Mouse (Mus musculus): ENCODE data around the gene Cabcoco1. TPM values are rescaled to one million over a fixed set of nuclear protein-coding genes. Genes with fewer than 3 reads are reported as not detected.
A peak's percentile ranks its signal among the peaks of the same experiment; 100 is the strongest.

Gene Cabcoco1
- polyA plus RNA-seq, 1 experiment, result 12.3 TPM

DNA sequence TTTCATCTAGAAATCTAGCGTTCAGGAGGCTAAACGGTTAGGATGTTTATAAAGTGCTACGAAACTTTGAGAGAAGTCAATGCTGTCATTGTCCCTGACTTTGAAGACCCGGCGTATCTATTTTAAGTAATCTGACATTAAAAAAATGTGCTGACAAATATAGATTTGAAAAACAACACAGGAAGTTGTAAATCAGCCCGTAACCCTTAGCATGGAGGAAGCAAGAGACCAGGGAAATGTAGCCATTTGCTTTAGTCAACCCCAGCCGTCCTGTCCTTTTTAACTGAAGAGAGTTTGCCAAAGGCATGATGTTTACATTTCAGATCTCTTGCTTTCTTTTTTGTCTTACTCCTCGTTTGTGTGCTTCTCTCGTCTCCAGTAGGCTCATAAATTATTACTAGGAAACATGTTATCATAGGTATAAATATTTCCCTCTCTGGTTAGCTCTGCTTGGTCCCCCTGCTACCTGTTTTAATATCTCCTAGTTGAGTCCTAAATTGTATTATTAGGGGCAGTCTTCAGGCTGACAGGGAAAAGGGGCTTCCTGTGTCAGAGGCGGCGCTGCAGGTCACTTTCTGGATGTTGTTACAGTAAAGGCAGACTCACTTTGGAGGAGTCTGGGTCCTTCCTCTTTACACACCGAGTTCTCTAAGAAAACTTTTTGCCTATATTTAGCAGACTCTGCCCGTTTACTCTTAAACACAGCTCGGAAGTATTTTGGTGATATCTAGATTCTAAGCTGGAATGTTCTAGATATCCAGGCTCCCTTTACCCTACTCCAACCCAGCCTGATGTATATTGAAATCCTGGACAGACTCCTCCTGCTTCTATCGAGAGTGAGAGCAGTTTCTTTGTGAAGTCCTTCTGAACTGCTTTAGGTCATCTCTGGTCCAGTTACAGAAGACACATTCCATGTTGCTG is 95.6 kb downstream of the Cabcoco1 start:
- TF ChIP-seq CTCF (conservative IDR thresholded peaks at IDR 0.05; ENCODE audit: insufficient read depth, insufficient read length, low read depth, low read length) (no peak), POLR2A (IDR thresholded peaks at IDR 0.05; ENCODE audit: low read depth, low read length) (no peak)
- no peak overlapping the region for H3K4me3 ChIP-seq (ENCODE audit: insufficient read depth, low read depth, low read length)
- no peaks in the 10 kb centered on the region for H3K36me3 ChIP-seq (ENCODE audit: control insufficient read depth, insufficient read depth, low read length)
- peaks cover 4% of the 10 kb centered on the region; the same call in 1 of the 2 replicates for H3K4me1 ChIP-seq (ENCODE audit: control insufficient read depth, insufficient read depth, low read length)
- WGBS, result 29% methylated on average over 15 of the region's 15 CpGs
- DNase-seq, result peak; percentile 69
- H3K27me3 ChIP-seq (replicated peaks; ENCODE audit: control insufficient read depth, insufficient read depth, low read length), result no peaks in the 10 kb centered on the region
- peak overlapping the region; percentile 65 for H3K27ac ChIP-seq (ENCODE audit: insufficient read depth, low read depth, low read length)

DNA sequence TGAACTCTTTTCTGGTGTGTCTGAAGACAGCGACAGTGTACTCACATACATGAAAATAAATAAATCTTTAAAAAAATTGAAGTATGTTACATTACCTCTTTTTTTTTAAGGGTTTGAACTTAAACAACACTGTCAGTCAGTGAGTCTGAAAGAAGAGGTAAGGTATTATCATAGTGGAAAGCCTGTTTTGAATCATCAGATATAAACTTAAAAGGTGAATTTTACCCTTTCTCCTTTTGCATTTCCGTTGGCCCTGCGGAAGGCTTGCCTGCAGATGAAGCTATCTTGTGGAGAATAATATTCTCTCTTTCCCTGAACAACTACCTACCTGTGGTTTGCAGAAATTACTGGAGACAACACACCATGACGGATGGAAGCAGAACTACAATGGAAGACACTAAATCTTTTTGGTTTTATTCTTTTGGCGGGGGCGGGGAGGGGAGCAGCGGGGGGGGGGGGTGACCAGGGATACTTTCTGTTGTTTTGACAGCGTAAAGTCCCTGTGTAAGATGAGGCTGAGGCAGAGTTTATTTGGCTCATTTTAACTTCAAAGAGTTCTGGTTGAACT is 96.4 kb downstream of the Cabcoco1 start:
- H3K36me3 ChIP-seq (ENCODE audit: control insufficient read depth, insufficient read depth, low read length), result no peaks in the 10 kb centered on the region
- no peak overlapping the region for H3K4me3 ChIP-seq (ENCODE audit: insufficient read depth, low read depth, low read length)
- no peak for DNase-seq
- TF ChIP-seq POLR2A (IDR thresholded peaks at IDR 0.05; ENCODE audit: low read depth, low read length) (no peak), CTCF (conservative IDR thresholded peaks at IDR 0.05; ENCODE audit: insufficient read depth, insufficient read length, low read depth, low read length) (no peak)
- peak overlapping the region; percentile 65 for H3K27ac ChIP-seq (ENCODE audit: insufficient read depth, low read depth, low read length)
- WGBS, result 48% methylated on average over 8 of the region's 8 CpGs
- peaks cover 4% of the 10 kb centered on the region; the same call in 1 of the 2 replicates for H3K4me1 ChIP-seq (ENCODE audit: control insufficient read depth, insufficient read depth, low read length)
- H3K27me3 ChIP-seq (replicated peaks; ENCODE audit: control insufficient read depth, insufficient read depth, low read length), result no peaks in the 10 kb centered on the region

DNA sequence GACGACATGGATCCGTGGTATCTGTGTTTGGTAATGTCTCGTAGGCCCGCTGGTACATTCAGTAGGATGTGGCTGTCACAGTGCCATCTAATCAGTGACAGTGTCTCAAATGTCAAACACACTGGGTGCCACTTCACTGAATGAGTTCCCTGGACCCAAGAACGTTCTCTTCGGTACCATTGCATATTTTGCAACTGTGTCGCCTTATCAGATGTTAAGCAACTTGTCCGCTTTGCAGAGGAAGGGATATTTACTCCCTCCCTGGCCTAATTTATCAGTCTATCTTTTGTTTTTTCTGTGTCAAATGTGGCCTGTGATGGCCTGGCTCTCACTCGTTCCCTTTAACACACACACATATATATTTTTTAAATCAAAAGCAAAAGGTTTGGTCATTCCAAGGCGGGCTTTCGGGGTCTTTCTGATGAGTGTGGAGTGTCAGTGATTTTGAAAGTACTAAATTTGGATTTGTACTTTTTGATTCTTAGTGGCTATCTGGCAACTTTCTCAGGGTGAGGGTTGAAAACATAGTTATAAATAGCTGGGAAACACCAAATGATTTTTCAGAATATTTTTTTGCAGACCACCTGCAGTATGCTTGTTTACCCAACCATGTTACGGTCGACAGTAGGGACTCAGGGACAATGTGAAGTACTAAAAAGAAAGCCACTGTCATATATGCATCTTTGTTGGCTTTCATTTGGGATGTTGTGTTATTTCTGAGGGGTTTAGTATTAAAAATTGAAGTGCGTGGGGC is 97.2 kb downstream of the Cabcoco1 start:
- DNase-seq, result no peak
- Histone ChIP-seq H3K4me1 (ENCODE audit: control insufficient read depth, insufficient read depth, low read length) (peaks cover 4% of the 10 kb centered on the region; the same call in 1 of the 2 replicates), H3K27me3 (replicated peaks; ENCODE audit: control insufficient read depth, insufficient read depth, low read length) (no peaks in the 10 kb centered on the region), H3K27ac (ENCODE audit: insufficient read depth, low read depth, low read length) (peak overlapping the region; percentile 50; the same call in 1 of the 2 replicates), H3K36me3 (ENCODE audit: control insufficient read depth, insufficient read depth, low read length) (no peaks in the 10 kb centered on the region), H3K4me3 (ENCODE audit: insufficient read depth, low read depth, low read length) (no peak overlapping the region)
- WGBS, result 86% methylated on average over 14 of the region's 14 CpGs
- TF ChIP-seq POLR2A (IDR thresholded peaks at IDR 0.05; ENCODE audit: low read depth, low read length) (no peak), CTCF (conservative IDR thresholded peaks at IDR 0.05; ENCODE audit: insufficient read depth, insufficient read length, low read depth, low read length) (no peak)

DNA sequence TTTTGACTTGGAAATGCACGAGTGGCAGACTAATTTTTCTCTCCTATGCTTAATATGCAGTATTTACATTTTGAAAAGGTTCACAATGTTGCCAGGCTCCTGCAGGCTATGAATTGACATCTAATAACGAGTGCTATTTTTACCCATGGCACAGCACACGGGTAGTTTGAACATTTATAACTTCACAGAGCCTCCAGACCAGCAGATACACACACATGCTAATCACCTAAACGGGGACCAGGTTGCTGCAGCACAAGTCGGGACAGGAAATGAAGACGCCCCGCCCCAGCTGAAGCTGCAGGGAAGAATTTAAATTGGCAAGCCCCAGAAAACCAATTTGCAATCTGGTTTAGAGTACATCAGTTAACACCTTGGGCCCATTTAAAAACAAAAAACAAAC is 98.6 kb downstream of the Cabcoco1 start:
- TF ChIP-seq POLR2A (IDR thresholded peaks at IDR 0.05; ENCODE audit: low read depth, low read length) (no peak), CTCF (conservative IDR thresholded peaks at IDR 0.05; ENCODE audit: insufficient read depth, insufficient read length, low read depth, low read length) (no peak)
- peaks cover 4% of the 10 kb centered on the region; the same call in 1 of the 2 replicates for H3K4me1 ChIP-seq (ENCODE audit: control insufficient read depth, insufficient read depth, low read length)
- H3K27me3 ChIP-seq (replicated peaks; ENCODE audit: control insufficient read depth, insufficient read depth, low read length), result no peaks in the 10 kb centered on the region
- H3K27ac ChIP-seq (ENCODE audit: insufficient read depth, low read depth, low read length), result no peak overlapping the region
- DNase-seq, result peak; percentile 22
- no peaks in the 10 kb centered on the region for H3K36me3 ChIP-seq (ENCODE audit: control insufficient read depth, insufficient read depth, low read length)
- H3K4me3 ChIP-seq (ENCODE audit: insufficient read depth, low read depth, low read length), result no peak overlapping the region
- WGBS, result 14% methylated on average over 7 of the region's 7 CpGs

DNA sequence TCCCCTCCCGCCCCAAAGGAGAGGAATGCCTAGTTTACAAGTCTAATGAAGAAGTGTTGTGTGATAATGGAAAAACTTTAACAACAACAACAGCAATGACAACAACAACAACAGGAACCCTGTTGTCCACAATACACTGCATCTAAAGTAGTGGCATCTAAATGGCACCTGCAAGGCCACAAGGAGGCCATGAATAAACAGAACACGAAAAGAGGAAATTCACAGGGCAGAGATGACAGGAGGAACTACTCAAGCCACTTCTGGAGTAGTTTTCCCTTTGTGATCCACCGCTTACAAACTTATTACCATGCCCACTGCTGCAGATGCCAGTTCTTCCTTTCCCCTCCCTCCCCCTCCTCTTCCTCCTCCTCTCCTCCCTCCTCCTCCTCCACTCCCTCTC is 99.0 kb downstream of the Cabcoco1 start:
- DNase-seq, result no peak
- H3K27ac ChIP-seq (ENCODE audit: insufficient read depth, low read depth, low read length), result no peak overlapping the region

DNA sequence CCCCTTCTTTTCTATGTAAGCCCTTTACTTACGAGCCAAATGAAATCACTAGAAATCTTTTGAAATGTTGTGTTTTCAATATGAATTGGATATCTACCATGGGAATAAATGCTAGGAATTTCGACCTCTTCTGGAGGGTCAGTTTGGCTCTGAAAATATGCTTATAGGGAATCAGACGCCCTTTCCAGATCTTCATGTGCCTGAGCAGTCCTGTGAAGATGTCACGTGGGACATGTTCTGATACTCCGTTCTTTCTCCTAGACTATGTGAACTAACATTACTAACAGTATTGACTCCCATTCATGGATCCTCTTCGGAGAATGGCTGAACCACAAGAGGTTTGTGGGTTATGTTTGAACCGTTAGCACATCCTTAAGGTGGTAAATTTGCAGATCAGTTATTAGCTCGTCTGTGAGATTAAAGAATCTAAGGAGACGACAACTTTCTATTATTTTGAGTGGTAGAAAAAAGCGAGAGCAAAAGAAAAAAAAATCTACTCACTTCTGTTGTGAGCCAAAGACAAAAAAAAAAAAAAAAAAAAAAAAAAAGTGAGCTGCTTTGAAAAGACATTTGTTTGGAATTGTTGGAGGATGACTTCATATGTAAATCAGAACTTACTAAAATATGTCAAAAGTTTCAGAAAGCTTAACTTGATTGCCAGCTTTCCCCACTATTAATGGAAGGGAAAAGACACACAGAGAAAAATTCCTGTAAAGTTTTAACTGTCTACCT is 99.6 kb downstream of the Cabcoco1 start:
- whole genome bisulfite sequencing, result 89% methylated on average over 10 of the region's 10 CpGs
- H3K36me3 ChIP-seq (ENCODE audit: control insufficient read depth, insufficient read depth, low read length), result no peaks in the 10 kb centered on the region

More for the DNA sequence above, 99.0 kb downstream of the Cabcoco1 start:
- TF ChIP-seq CTCF (conservative IDR thresholded peaks at IDR 0.05; ENCODE audit: insufficient read depth, insufficient read length, low read depth, low read length) (no peak), POLR2A (IDR thresholded peaks at IDR 0.05; ENCODE audit: low read depth, low read length) (no peak)
- Histone ChIP-seq H3K36me3 (ENCODE audit: control insufficient read depth, insufficient read depth, low read length) (no peaks in the 10 kb centered on the region), H3K4me1 (ENCODE audit: control insufficient read depth, insufficient read depth, low read length) (peaks cover 4% of the 10 kb centered on the region; the same call in 1 of the 2 replicates), H3K4me3 (ENCODE audit: insufficient read depth, low read depth, low read length) (no peak overlapping the region), H3K27me3 (replicated peaks; ENCODE audit: control insufficient read depth, insufficient read depth, low read length) (no peaks in the 10 kb centered on the region)
- WGBS, result 34% methylated on average over 3 of the region's 3 CpGs

More for the DNA sequence above, 99.6 kb downstream of the Cabcoco1 start:
- Histone ChIP-seq H3K4me1 (ENCODE audit: control insufficient read depth, insufficient read depth, low read length) (peaks cover 4% of the 10 kb centered on the region; the same call in 1 of the 2 replicates), H3K4me3 (ENCODE audit: insufficient read depth, low read depth, low read length) (no peak overlapping the region), H3K27me3 (replicated peaks; ENCODE audit: control insufficient read depth, insufficient read depth, low read length) (no peaks in the 10 kb centered on the region), H3K27ac (ENCODE audit: insufficient read depth, low read depth, low read length) (no peak overlapping the region)
- no peak for TF ChIP-seq CTCF (conservative IDR thresholded peaks at IDR 0.05; ENCODE audit: insufficient read depth, insufficient read length, low read depth, low read length)
- no peak for TF ChIP-seq POLR2A (IDR thresholded peaks at IDR 0.05; ENCODE audit: low read depth, low read length)
- no peak for DNase-seq

Data from kidney, adult 2 months (tissue).